Mouse (Mus musculus) testis, adult 2 months (tissue): ENCODE results near the gene Tmem106c. TPM values are rescaled to one million over a fixed set of nuclear protein-coding genes. Genes with fewer than 3 reads are reported as not detected.

Experiments
- H3K27ac ChIP-seq: fragments of 200-500 bp; 2 replicates; pipeline ENCODE4 v1.5.1; 2012; ENCODE audit warnings: low read depth, low read length; ENCODE audit not compliant: control insufficient read depth, insufficient read depth
- H3K27me3 ChIP-seq: fragments of 200-500 bp; 2 replicates; pipeline ENCODE4 v1.6.1; 2012; ENCODE audit warnings: mild to moderate bottlenecking, low read length, moderate library complexity; ENCODE audit not compliant: control insufficient read depth, insufficient read depth
- H3K36me3 ChIP-seq: fragments of 200-500 bp; 2 replicates; pipeline ENCODE4 v1.6.1; 2012; ENCODE audit warnings: mild to moderate bottlenecking, low read length; ENCODE audit not compliant: control insufficient read depth, insufficient read depth
- H3K4me1 ChIP-seq: fragments of 200-500 bp; 2 replicates; pipeline ENCODE4 v1.6.1; 2012; ENCODE audit warnings: low read length; ENCODE audit not compliant: control insufficient read depth, insufficient read depth
- H3K4me3 ChIP-seq: fragments of 200-500 bp; 2 replicates; pipeline ENCODE4 v1.5.1; 2012; ENCODE audit warnings: low read depth, mild to moderate bottlenecking, low read length, moderate library complexity, mixed read lengths; ENCODE audit not compliant: control insufficient read depth
- CTCF ChIP-seq: fragments of 200-500 bp; IDR thresholded peaks from 2 replicates; pipeline ENCODE4 v1.5.1; 2012; ENCODE audit warnings: low read depth, mild to moderate bottlenecking, inconsistent platforms, low read length, moderate library complexity; ENCODE audit not compliant: control insufficient read depth, insufficient read depth, insufficient replicate concordance
- POLR2A ChIP-seq: fragments of 200-500 bp; IDR thresholded peaks from 2 replicates; pipeline ENCODE4 v1.6.1; 2012; ENCODE audit warnings: low read depth, mild to moderate bottlenecking, inconsistent platforms, low read length, moderate library complexity; ENCODE audit not compliant: control insufficient read depth
- polyA plus RNA-seq: library from polyadenylated mRNA; depleted of rRNA; stranded (reverse); fragments of >200 nt; gene quantifications from 2 replicates; pipeline ENCODE4 v1.2.3, GENCODE M21; 2012

The Tmem106c gene
- polyA plus RNA-seq, 1 experiment, result 55.7 TPM

GRCm38 (mm10) chr15:97952889-97953189, 11.2 kb upstream of the Tmem106c start:
- H3K4me3 ChIP-seq, result no peak overlapping the region
- no peak overlapping the region for H3K27ac ChIP-seq
- H3K4me1 ChIP-seq, result peaks cover 11% of the 10 kb centered on the region
- no peaks in the 10 kb centered on the region for H3K27me3 ChIP-seq
- TF ChIP-seq CTCF (no peak), POLR2A (no peak)
- H3K36me3 ChIP-seq, result no peaks in the 10 kb centered on the region

- Histone ChIP-seq H3K36me3 (no peaks in the 10 kb centered on the region), H3K4me3 (no peak overlapping the region), H3K27me3 (no peaks in the 10 kb centered on the region), H3K4me1 (peaks cover 11% of the 10 kb centered on the region), H3K27ac (no peak overlapping the region)
- TF ChIP-seq POLR2A, result no peak
- TF ChIP-seq CTCF, result no peak
Observed at GRCm38 (mm10) chr15:97954671-97955070, 9.3 kb upstream of the Tmem106c start.

- H3K4me3 ChIP-seq, result no peak overlapping the region
- no peak for TF ChIP-seq CTCF
- TF ChIP-seq POLR2A, result no peak
- no peaks in the 10 kb centered on the region for H3K36me3 ChIP-seq
- peaks cover 11% of the 10 kb centered on the region for H3K4me1 ChIP-seq
- H3K27ac ChIP-seq, result no peak overlapping the region
- no peaks in the 10 kb centered on the region for H3K27me3 ChIP-seq
Observed at GRCm38 (mm10) chr15:97955286-97955685, 8.7 kb upstream of the Tmem106c start.

- Histone ChIP-seq H3K4me1 (peaks cover 11% of the 10 kb centered on the region), H3K36me3 (no peaks in the 10 kb centered on the region), H3K27ac (no peak overlapping the region), H3K4me3 (no peak overlapping the region), H3K27me3 (no peaks in the 10 kb centered on the region)
- TF ChIP-seq CTCF, result no peak
- no peak for TF ChIP-seq POLR2A
Observed at GRCm38 (mm10) chr15:97955742-97956141, 8.3 kb upstream of the Tmem106c start.

- H3K27me3 ChIP-seq, result no peaks in the 10 kb centered on the region
- no peak for TF ChIP-seq POLR2A
- no peak for TF ChIP-seq CTCF
- H3K36me3 ChIP-seq, result no peaks in the 10 kb centered on the region
- H3K4me3 ChIP-seq, result no peak overlapping the region
- H3K4me1 ChIP-seq, result peaks cover 11% of the 10 kb centered on the region
- H3K27ac ChIP-seq, result no peak overlapping the region
Observed at GRCm38 (mm10) chr15:97956416-97956815, 7.6 kb upstream of the Tmem106c start.

DNA sequence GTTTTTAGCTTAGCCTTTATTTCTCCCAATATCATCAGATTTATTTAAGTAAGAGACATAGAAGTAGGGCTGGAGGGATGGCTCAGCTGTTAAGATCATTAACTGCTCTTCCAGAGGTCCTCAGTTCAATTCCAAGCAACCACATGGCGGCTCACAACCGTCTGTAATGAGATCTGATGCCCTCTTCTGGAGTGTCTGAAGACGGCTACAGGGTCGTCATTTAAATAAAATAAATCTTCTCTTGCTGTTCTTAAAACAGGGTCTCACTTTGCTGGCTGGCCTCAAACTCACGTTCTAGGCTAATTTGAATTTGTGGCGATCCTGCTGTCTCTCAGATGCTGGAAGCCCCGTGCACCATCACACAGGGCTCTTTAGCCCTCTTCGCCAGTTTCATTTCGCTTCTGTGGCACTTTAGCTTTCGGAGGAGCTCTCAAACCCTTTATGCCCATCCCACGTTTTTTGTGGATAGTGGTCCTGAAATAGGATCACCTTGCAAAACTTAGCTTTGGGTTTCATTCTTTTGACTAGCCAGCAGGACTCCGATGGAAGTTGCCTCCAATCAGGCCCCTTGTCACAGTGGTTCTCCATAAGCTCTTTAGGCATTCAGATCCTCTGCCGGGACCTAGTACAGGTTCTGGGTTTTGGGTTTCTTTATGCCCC, 541 bp upstream of the Tmem106c start:
- H3K4me1 ChIP-seq, result peaks cover 5% of the 10 kb centered on the region
- H3K4me3 ChIP-seq, result peak overlapping the region; percentile 95
- H3K27ac ChIP-seq, result peak overlapping the region; percentile 72
- H3K36me3 ChIP-seq, result no peaks in the 10 kb centered on the region; the same call in 1 of the 2 replicates
- H3K27me3 ChIP-seq, result no peaks in the 10 kb centered on the region
- TF ChIP-seq POLR2A (no peak), CTCF (no peak)

- Histone ChIP-seq H3K27ac (peak overlapping the region; percentile 69), H3K36me3 (no peaks in the 10 kb centered on the region; the same call in 1 of the 2 replicates), H3K4me1 (peaks cover 5% of the 10 kb centered on the region), H3K4me3 (peak overlapping the region; percentile 95), H3K27me3 (no peaks in the 10 kb centered on the region)
- TF ChIP-seq POLR2A (no peak), CTCF (no peak)
Observed at GRCm38 (mm10) chr15:97964836-97965187, 812 bp downstream of the Tmem106c start.
